In genomic region chr1:185187135-185187785, GRCm38 (mm10) we compare ENCODE assay signal across 9 mouse cellular contexts. TPM values are rescaled to one million over a fixed set of nuclear protein-coding genes. Genes with fewer than 3 reads are reported as not detected.
A peak's percentile ranks its signal among the peaks of the same experiment; 100 is the strongest.
DNase-seq lines count a peak whose midpoint lies in the region; ATAC-seq and TF ChIP-seq lines count a peak whose summit lies in the region.
"Had no signal": no experiment of that assay in that cellular context is flagged by ENCODE, and none has a peak within 500 bp of the region (broad histone marks: within the 10 kb centered on the region; RNA-seq: fewer than 3 reads in every experiment).

No protein-coding gene starts in this region.

- no peak for TF ChIP-seq EP300 in heart, adult 2 months (IDR thresholded peaks at IDR 0.05; ENCODE audit: insufficient read depth, low read depth, low read length)

- H3K9me3 ChIP-seq in midbrain, embryonic 11.5 days (ENCODE audit: control insufficient read depth, low read length): no peaks in the 10 kb centered on the region

- DNase-seq in heart, adult 2 months: no peak
- DNase-seq in heart, postnatal 25 days (ENCODE audit: low spot score): no peak
- DNase-seq in urinary bladder, postnatal 14 days (ENCODE audit: low spot score): peak; percentile 28
- no peak for DNase-seq in urinary bladder, postnatal 36 days (ENCODE audit: low spot score in 2 of 2)
- DNase-seq in midbrain, embryonic 11.5 days (ENCODE audit: low spot score, missing footprints): peak; percentile 87
- DNase-seq in c-Kit-positive CD71-positive TER-119-positive erythroid progenitor cells, embryonic 14.5 days (ENCODE audit: low spot score): no peak

- no peaks in the 10 kb centered on the region for H3K4me1 ChIP-seq in heart, adult 2 months (ENCODE audit: control insufficient read depth, insufficient read depth, low read length)
- H3K4me1 ChIP-seq in midbrain, embryonic 11.5 days (ENCODE audit: control insufficient read depth, insufficient read depth, low read length): peaks cover 3% of the 10 kb centered on the region; the same call in 1 of the 2 replicates

- 55% methylated on average over 13 of the region's 13 CpGs for WGBS in heart, adult 2 months
- 69% methylated on average over 13 of the region's 13 CpGs for WGBS in midbrain, embryonic 11.5 days

- H3K27me3 ChIP-seq in heart, adult 2 months (ENCODE audit: control insufficient read depth, insufficient read depth, low read length): no peaks in the 10 kb centered on the region
- H3K27me3 ChIP-seq in midbrain, embryonic 11.5 days (ENCODE audit: control insufficient read depth, insufficient read depth, low read length): no peaks in the 10 kb centered on the region

- no peaks in the 10 kb centered on the region for H3K79me2 ChIP-seq in heart, adult 2 months (replicated peaks; ENCODE audit: control insufficient read depth, insufficient read depth, low read length)

- H3K9ac ChIP-seq in heart, adult 2 months (ENCODE audit: low read depth, low read length): no peak overlapping the region
- H3K9ac ChIP-seq in midbrain, embryonic 11.5 days (ENCODE audit: low read length): no peak overlapping the region

- TF ChIP-seq POLR2A in heart, adult 2 months (IDR thresholded peaks at IDR 0.05; ENCODE audit: insufficient read depth, low read depth, low read length): no peak

- no peak overlapping the region for H3K27ac ChIP-seq in heart, adult 2 months
- no peak overlapping the region for H3K27ac ChIP-seq in midbrain, embryonic 11.5 days (ENCODE audit: low read depth, low read length)

- ATAC-seq in hematopoietic stem cell, adult 5-6 weeks (replicated peaks in 1 of 2; ENCODE audit: insufficient read depth in 1 of 2, low FRiP score in 2 of 2, low TSS enrichment in 1 of 2, low read depth in 1 of 2, poor library complexity in 2 of 2, severe bottlenecking in 2 of 2): peak; percentile 62 to 73
- peak; percentile 53; the same call in 1 of the 2 replicates for ATAC-seq in midbrain, embryonic 11.5 days (ENCODE audit: low FRiP score)
- ATAC-seq in inflammation-experienced regulatory T-cells, adult 6 months: no peak

- intact Hi-C loops in heart, adult 2 months (cut with DNase I): loop anchor here (2.0 kb wide), 1 partner anchor 364 kb away; no protein-coding TSS in a partner anchor
- intact Hi-C loops in heart, postnatal 25 days (cut with DNase I): no loop called here

- H3K36me3 ChIP-seq in heart, adult 2 months (ENCODE audit: control insufficient read depth, insufficient read depth, low read length): no peaks in the 10 kb centered on the region
- H3K36me3 ChIP-seq in midbrain, embryonic 11.5 days (ENCODE audit: control insufficient read depth, insufficient read depth, low read length): no peaks in the 10 kb centered on the region

- no peak overlapping the region for H3K4me2 ChIP-seq in midbrain, embryonic 11.5 days

- no peak overlapping the region for H3K4me3 ChIP-seq in heart, adult 2 months
- no peak overlapping the region for H3K4me3 ChIP-seq in midbrain, embryonic 11.5 days (ENCODE audit: low read depth, low read length)
- H3K4me3 ChIP-seq: myocyte had no signal

- peak; percentile 66 for TF ChIP-seq CTCF in heart, adult 2 months (IDR thresholded peaks at IDR 0.05)

RNA-seq across cellular contexts. Expression of gene Rab3gap2, which starts 16.7 kb away (rescaled TPM):
- total RNA-seq in heart, adult 2 months (2021): 10 to 100 TPM; 19.9 to 20.2 TPM
- polyA plus RNA-seq in heart, adult 2 months (2012; rRNA removed): 10.3 and 12.0 TPM in 2 replicates
- total RNA-seq in heart, postnatal 25 days (2021): 10 to 100 TPM; 20.6 to 20.7 TPM
- total RNA-seq in hematopoietic stem cell, adult 5-6 weeks (2017): 49.9 and 50.2 TPM in 2 replicates
- polyA plus RNA-seq in midbrain, embryonic 11.5 days (2014; fragmentation: Nextera tagmentation; extraction: Ambion mirVana): 21.0 and 22.3 TPM in 2 replicates
- 10 to 100 TPM; 12.7 to 16.1 (median 15.8) TPM for polyA plus RNA-seq in inflammation-experienced regulatory T-cells, adult 6 months (2017; shearing (Covaris generic))

Comparison
In these comparisons a context has a peak if more than half of its experiments do, and no peak if none do; other contexts are left out.
1. DNase-seq: peak in urinary bladder, postnatal 14 days (single experiment) and midbrain, embryonic 11.5 days (single experiment); none in heart, adult 2 months (0 of 2), heart, postnatal 25 days (single experiment), urinary bladder, postnatal 36 days (0 of 2) and c-Kit-positive CD71-positive TER-119-positive erythroid progenitor cells, embryonic 14.5 days (single experiment).